ENCODE assay signal across 16 mouse cellular contexts in the genomic region with DNA sequence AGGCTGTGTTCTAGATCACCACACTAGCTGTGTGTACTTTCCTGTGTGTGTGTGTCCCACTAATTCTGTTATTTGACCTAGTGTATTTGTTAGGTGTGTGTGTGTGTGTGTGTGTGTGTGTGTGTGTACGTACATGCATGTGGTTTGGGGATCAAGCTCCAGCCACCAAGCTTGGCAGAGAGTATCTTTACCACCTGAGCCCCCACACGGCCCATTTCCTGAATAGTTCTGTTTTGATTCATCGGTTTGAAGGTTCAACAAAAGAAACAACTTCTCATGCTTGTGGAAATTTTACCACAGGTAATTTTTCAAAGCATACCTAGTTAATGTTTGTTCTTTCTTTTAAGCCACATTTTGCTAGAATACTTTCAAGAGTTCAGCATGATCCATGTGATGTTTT.
"Had no signal": no experiment of that assay in that cellular context is flagged by ENCODE, and none has a peak within 500 bp of the region (broad histone marks: within the 10 kb centered on the region; RNA-seq: fewer than 3 reads in every experiment).

No protein-coding gene starts in this region.

- H3K27ac ChIP-seq: liver, embryonic 15.5 days; lung, embryonic 15.5 days; midbrain, embryonic 10.5 days; midbrain, embryonic 12.5 days; neural tube, embryonic 12.5 days; stomach, embryonic 15.5 days; stomach, postnatal 0 days had no signal

- ATAC-seq: midbrain, embryonic 16.5 days had no signal

- H3K27me3 ChIP-seq: liver, embryonic 15.5 days; lung, embryonic 15.5 days; midbrain, embryonic 12.5 days; neural tube, embryonic 12.5 days; stomach, embryonic 15.5 days had no signal

- DNase-seq: lung, adult 2 months; lung, postnatal 14 days; midbrain, embryonic 14.5 days; right cerebral cortex, postnatal 14 days; thymus, adult 2 months; thymus, postnatal 25 days; thymus, postnatal 4 days had no signal

- H3K36me3 ChIP-seq: lung, embryonic 15.5 days; midbrain, embryonic 10.5 days; midbrain, embryonic 12.5 days; neural tube, embryonic 12.5 days; stomach, embryonic 15.5 days had no signal

- H3K9me3 ChIP-seq: liver, embryonic 15.5 days; lung, embryonic 15.5 days; midbrain, embryonic 10.5 days; midbrain, embryonic 12.5 days; neural tube, embryonic 12.5 days; stomach, embryonic 15.5 days had no signal

- H3K9ac ChIP-seq: liver, embryonic 15.5 days; liver, postnatal 0 days; lung, embryonic 15.5 days; midbrain, embryonic 12.5 days; neural tube, embryonic 12.5 days; stomach, embryonic 15.5 days had no signal

- H3K4me3 ChIP-seq: liver, embryonic 15.5 days; lung, embryonic 15.5 days; midbrain, embryonic 10.5 days; midbrain, embryonic 12.5 days; neural tube, embryonic 12.5 days; stomach, embryonic 15.5 days had no signal

- H3K4me2 ChIP-seq: liver, embryonic 15.5 days; lung, embryonic 15.5 days; midbrain, embryonic 12.5 days; neural tube, embryonic 12.5 days; stomach, embryonic 15.5 days had no signal

- H3K4me1 ChIP-seq: liver, embryonic 15.5 days; lung, embryonic 15.5 days; midbrain, embryonic 10.5 days; midbrain, embryonic 12.5 days; neural tube, embryonic 12.5 days; stomach, embryonic 15.5 days had no signal
